Mouse (Mus musculus) thymus, adult 2 months (tissue): ENCODE measurements around the gene 4930455H04Rik. TPM values are rescaled to one million over a fixed set of nuclear protein-coding genes. Genes with fewer than 3 reads are reported as not detected.

ENCODE experiments used
- DNase-seq: peaks from one replicate; pipeline ENCODE4 v3.0.0; 2021
- H3K27ac ChIP-seq: fragments of 200-500 bp; 2 replicates; pipeline ENCODE4 v1.5.1; 2012; ENCODE audit warnings: low read length, control low read depth; ENCODE audit not compliant: control insufficient read depth, insufficient read depth
- H3K27me3 ChIP-seq: fragments of 200-500 bp; 2 replicates; pipeline ENCODE4 v1.6.1; 2012; ENCODE audit warnings: mild to moderate bottlenecking, low read length, moderate library complexity, mixed read lengths; ENCODE audit not compliant: control insufficient read depth, insufficient read depth
- H3K36me3 ChIP-seq: fragments of 200-500 bp; 2 replicates; pipeline ENCODE4 v1.6.1; 2012; ENCODE audit warnings: mild to moderate bottlenecking, low read length, moderate library complexity; ENCODE audit not compliant: control insufficient read depth, insufficient read depth
- H3K4me1 ChIP-seq: fragments of 200-500 bp; replicated peaks from 2 replicates; pipeline ENCODE4 v1.6.1; 2012; ENCODE audit warnings: low read length; ENCODE audit not compliant: control insufficient read depth, insufficient read depth
- H3K4me3 ChIP-seq: fragments of 200-500 bp; 2 replicates; pipeline ENCODE4 v1.5.1; 2012; ENCODE audit warnings: mild to moderate bottlenecking, low read length, control low read depth, moderate library complexity; ENCODE audit not compliant: control insufficient read depth, insufficient read depth
- CTCF ChIP-seq: fragments of 200-500 bp; IDR thresholded peaks from 2 replicates; pipeline ENCODE4 v1.5.1; 2012; ENCODE audit warnings: mild to moderate bottlenecking, control low read depth, low read length, moderate library complexity, borderline replicate concordance; ENCODE audit not compliant: control insufficient read depth, poor library complexity, insufficient read depth; ENCODE audit errors: extremely low read depth
- POLR2A ChIP-seq: fragments of 200-500 bp; IDR thresholded peaks from 2 replicates; pipeline ENCODE4 v1.6.1; 2012; ENCODE audit warnings: mild to moderate bottlenecking, low read length, control low read depth, moderate library complexity; ENCODE audit not compliant: control insufficient read depth, poor library complexity, insufficient read depth; ENCODE audit errors: extremely low read depth
- WGBS: fragments of 180-500 bp; shearing (Covaris S2); methylation state at CpG from one replicate; pipeline ENCODE4 v1.1.7; 2018; 5-methylcytosine and 5-hydroxymethylcytosine counted together
- polyA plus RNA-seq: library from polyadenylated mRNA; depleted of rRNA; stranded (reverse); fragments of >200 nt; gene quantifications from 2 replicates; pipeline ENCODE4 v1.2.3, GENCODE M21; 2012

The 4930455H04Rik gene
- polyA plus RNA-seq, 1 experiment: not detected

DNA sequence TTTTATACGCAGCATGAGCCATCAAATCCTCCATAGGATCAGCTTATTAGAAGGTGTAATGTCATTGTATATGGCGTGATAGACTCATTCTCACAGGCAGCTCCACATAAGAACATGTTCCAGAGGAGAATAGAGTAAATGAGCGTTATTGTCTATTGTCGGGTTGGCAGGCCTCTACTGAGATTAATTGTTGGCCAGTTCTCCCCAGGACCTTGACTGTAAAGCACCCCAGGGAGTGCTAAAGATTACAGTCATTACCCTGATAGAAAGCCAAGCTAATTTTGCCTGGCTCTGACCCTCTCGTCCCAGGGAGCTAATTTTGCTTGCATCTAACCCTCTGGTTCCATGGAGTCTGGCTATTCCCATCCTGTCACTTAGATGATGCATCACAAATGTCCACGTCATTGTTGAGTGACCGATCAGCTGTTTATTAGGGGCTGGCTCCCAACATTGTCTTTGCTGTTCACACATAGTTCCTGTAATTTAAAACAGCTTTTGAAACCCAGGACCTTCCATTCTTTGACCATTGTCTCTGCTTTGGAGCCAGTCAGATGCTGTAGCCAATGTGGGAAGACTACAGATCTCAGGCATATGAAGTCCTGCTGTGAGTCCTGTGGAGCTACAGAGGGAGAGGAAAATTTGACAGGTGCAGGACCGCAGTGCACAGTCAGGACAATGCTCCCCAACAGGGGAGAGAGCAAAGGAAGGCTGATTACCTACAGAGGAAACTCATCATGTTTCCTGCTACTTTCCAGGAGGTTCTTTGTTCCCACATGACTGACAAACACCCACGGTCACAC, 33.8 kb downstream of the 4930455H04Rik start:
- Histone ChIP-seq H3K4me1 (no peaks in the 10 kb centered on the region), H3K36me3 (no peaks in the 10 kb centered on the region), H3K27ac (no peak overlapping the region), H3K27me3 (no peaks in the 10 kb centered on the region), H3K4me3 (no peak overlapping the region)
- TF ChIP-seq CTCF: no peak
- no peak for TF ChIP-seq POLR2A
- 74% methylated on average over 9 of the region's 9 CpGs for WGBS
- no peak for DNase-seq

DNA sequence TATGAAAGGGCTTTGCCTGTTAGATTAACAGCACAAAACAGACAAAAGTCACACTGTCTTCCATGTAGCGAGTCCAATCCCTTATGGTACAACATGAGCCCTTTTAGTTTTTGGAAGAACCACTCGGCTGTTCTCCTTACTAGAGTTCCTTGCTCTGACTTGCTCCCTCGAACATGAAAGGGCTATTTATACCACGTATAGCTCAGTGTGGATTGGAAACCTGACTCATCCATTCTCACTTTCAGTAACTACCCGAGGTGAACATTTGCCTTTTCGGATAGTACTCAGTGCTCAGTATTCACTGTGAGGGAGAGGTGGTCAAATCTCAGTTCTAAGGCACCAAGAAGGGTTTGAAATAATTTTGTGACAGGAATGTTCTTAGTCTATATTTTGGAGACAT, 35.3 kb downstream of the 4930455H04Rik start:
- WGBS: 89% methylated on average over 6 of the region's 6 CpGs
- DNase-seq: no peak

DNA sequence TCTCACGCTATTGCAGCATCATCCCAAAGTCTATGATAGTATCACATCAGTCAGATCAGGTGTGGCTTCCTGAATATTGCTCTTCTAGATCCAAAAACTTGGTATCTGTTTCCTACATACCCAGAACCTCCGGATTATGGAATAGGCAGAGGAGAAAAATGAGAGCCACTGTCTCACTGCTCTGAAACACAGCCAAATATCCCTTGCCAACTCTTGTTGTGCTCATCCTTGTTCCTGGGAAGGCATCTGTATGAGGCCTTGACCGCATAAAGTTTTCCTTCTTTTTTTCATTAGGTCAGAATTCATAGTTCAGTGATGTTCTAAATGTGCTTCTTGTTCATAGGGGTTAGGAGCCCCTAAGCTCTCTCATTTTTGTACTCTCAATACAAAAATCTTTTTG, 38.6 kb downstream of the 4930455H04Rik start:
- no peaks in the 10 kb centered on the region for H3K27me3 ChIP-seq
- H3K4me3 ChIP-seq: no peak overlapping the region
- 89% methylated on average over 3 of the region's 3 CpGs for WGBS
- no peaks in the 10 kb centered on the region for H3K36me3 ChIP-seq
- no peak for DNase-seq
- H3K27ac ChIP-seq: no peak overlapping the region
- H3K4me1 ChIP-seq: no peaks in the 10 kb centered on the region
- TF ChIP-seq CTCF: no peak
- no peak for TF ChIP-seq POLR2A

More for the DNA sequence above, 35.3 kb downstream of the 4930455H04Rik start:
- no peaks in the 10 kb centered on the region for H3K4me1 ChIP-seq
- H3K27me3 ChIP-seq: no peaks in the 10 kb centered on the region
- no peak overlapping the region for H3K4me3 ChIP-seq
- H3K36me3 ChIP-seq: no peaks in the 10 kb centered on the region
- H3K27ac ChIP-seq: no peak overlapping the region
- TF ChIP-seq CTCF: no peak
- TF ChIP-seq POLR2A: no peak

DNA sequence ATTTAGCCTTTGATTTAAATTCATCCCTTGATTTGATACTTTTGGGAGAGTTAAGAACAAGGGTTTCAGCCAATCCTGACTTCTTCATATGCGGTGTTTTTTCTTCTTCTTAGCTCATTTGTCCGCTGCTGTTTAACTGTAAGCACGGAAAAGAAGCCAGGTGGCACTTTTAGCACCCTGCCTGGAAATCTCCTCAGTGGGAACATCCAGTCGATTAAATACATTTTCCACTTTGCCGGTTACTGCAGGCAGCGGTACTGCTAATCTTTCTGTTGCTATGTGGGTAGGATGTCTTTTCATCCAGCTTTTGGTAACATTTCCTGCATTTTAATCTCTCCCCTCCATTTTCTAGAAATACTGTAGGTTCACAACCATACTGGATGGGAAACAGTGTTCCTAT, 39.3 kb downstream of the 4930455H04Rik start:
- H3K27me3 ChIP-seq: no peaks in the 10 kb centered on the region
- no peak for TF ChIP-seq CTCF
- TF ChIP-seq POLR2A: no peak
- H3K27ac ChIP-seq: no peak overlapping the region
- no peaks in the 10 kb centered on the region for H3K36me3 ChIP-seq
- WGBS: 97% methylated on average over 6 of the region's 6 CpGs
- no peak for DNase-seq
- H3K4me1 ChIP-seq: no peaks in the 10 kb centered on the region
- H3K4me3 ChIP-seq: no peak overlapping the region

DNA sequence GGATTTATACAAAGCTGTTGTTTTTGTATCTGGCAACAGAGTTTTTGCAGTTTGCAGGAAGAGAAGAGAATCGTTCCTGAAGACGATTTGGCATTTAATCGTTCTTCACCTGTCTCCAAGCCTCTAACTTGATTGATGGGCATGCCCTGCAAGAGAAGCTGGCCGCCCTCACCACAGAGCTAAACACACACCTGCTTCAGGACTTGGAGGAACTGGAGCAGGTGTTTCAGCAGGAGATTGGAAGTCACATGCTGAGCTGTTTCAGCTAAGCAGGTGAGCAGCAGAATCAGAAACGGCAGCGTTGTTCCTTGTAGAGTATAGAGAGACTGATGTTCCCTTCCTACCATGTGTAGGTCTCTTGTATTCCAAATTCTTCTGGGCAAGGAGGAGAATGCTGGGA, 42.1 kb downstream of the 4930455H04Rik start:
- H3K27ac ChIP-seq: no peak overlapping the region
- 67% methylated on average over 6 of the region's 6 CpGs for WGBS
- no peaks in the 10 kb centered on the region for H3K4me1 ChIP-seq
- TF ChIP-seq CTCF (no peak), POLR2A (no peak)
- no peak for DNase-seq
- no peak overlapping the region for H3K4me3 ChIP-seq
- no peaks in the 10 kb centered on the region for H3K36me3 ChIP-seq
- H3K27me3 ChIP-seq: no peaks in the 10 kb centered on the region

DNA sequence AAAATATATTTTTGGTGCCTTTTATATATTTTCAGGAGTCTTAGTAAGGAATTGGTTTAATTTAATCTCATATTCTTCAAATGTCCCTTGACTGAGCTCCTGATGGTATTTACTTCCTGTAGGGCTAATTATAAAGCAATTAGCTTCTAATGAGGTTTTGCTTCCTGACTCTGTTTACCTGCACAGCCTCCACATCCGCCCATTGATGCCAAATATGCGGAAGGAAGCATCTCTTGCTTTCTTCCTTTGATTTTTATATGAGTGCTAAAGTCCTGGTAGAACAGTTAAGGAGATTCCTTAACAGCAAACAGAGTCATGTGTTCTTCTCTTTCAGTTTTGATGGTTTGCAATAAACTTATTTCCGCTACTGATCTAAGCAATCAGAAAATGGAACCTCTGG, 52.3 kb downstream of the 4930455H04Rik start:
- Histone ChIP-seq H3K4me1 (no peaks in the 10 kb centered on the region), H3K27ac (no peak overlapping the region), H3K36me3 (no peaks in the 10 kb centered on the region), H3K4me3 (no peak overlapping the region), H3K27me3 (0 out of 2 replicates have a peak, but pooled peaks cover 3% of the 10 kb centered on the region)
- TF ChIP-seq POLR2A (no peak), CTCF (no peak)
- no peak for DNase-seq
- WGBS: 94% methylated on average over 3 of the region's 3 CpGs
